Comparison of ENCODE assay signal across 8 mouse cellular contexts in genomic region chr16:33594037-33594771, GRCm38 (mm10).
DNase-seq lines count a peak whose midpoint lies in the region; ATAC-seq and TF ChIP-seq lines count a peak whose summit lies in the region.

No protein-coding gene starts in this region.

- intact Hi-C loops in heart, postnatal 10 days (cut with DNase I) = no loop called here

- peak; percentile 44; the same call in 1 of the 2 replicates for ATAC-seq in limb, embryonic 13.5 days (ENCODE audit: low FRiP score, low read depth)
- peak; percentile 60; the same call in 1 of the 2 replicates for ATAC-seq in embryonic facial prominence, embryonic 12.5 days (ENCODE audit: insufficient number of reproducible peaks, insufficient read depth, low FRiP score, low TSS enrichment)
- peak; percentile 72; the same call in 1 of the 2 replicates for ATAC-seq in midbrain, embryonic 14.5 days (ENCODE audit: low FRiP score, low TSS enrichment)

- H3K4me2 ChIP-seq in limb, embryonic 13.5 days (replicated peaks) = no peak overlapping the region
- no peak overlapping the region for H3K4me2 ChIP-seq in embryonic facial prominence, embryonic 12.5 days (replicated peaks)
- no peak overlapping the region for H3K4me2 ChIP-seq in midbrain, embryonic 14.5 days (ENCODE audit: low read length)

- no peak for TF ChIP-seq CTCF in kidney, adult 2 months (conservative IDR thresholded peaks at IDR 0.05; ENCODE audit: insufficient read depth, insufficient read length, low read depth, low read length)

- no peak overlapping the region for H3K4me3 ChIP-seq in limb, embryonic 13.5 days
- H3K4me3 ChIP-seq in limb, embryonic 10.5 days = no peak overlapping the region
- H3K4me3 ChIP-seq in embryonic facial prominence, embryonic 12.5 days = no peak overlapping the region
- H3K4me3 ChIP-seq in midbrain, embryonic 14.5 days (replicated peaks; ENCODE audit: low read depth, low read length) = no peak overlapping the region
- H3K4me3 ChIP-seq in kidney, adult 2 months (ENCODE audit: insufficient read depth, low read depth, low read length) = no peak overlapping the region

- no peak for TF ChIP-seq POLR2A in kidney, adult 2 months (IDR thresholded peaks at IDR 0.05; ENCODE audit: low read depth, low read length)

- H3K27ac ChIP-seq in limb, embryonic 13.5 days = no peak overlapping the region
- H3K27ac ChIP-seq in limb, embryonic 10.5 days = no peak overlapping the region
- no peak overlapping the region for H3K27ac ChIP-seq in embryonic facial prominence, embryonic 12.5 days
- peak overlapping the region; percentile 60 for H3K27ac ChIP-seq in midbrain, embryonic 14.5 days (replicated peaks; ENCODE audit: low read depth, low read length)
- no peak overlapping the region for H3K27ac ChIP-seq in kidney, adult 2 months (ENCODE audit: insufficient read depth, low read depth, low read length)

- no peaks in the 10 kb centered on the region for H3K9me3 ChIP-seq in limb, embryonic 13.5 days
- H3K9me3 ChIP-seq in limb, embryonic 10.5 days (replicated peaks) = no peaks in the 10 kb centered on the region
- H3K9me3 ChIP-seq in embryonic facial prominence, embryonic 12.5 days = no peaks in the 10 kb centered on the region
- no peaks in the 10 kb centered on the region for H3K9me3 ChIP-seq in midbrain, embryonic 14.5 days (ENCODE audit: control insufficient read depth, low read length)

- H3K4me1 ChIP-seq in limb, embryonic 13.5 days = peaks cover 8% of the 10 kb centered on the region; the same call in 1 of the 2 replicates
- H3K4me1 ChIP-seq in limb, embryonic 10.5 days = peaks cover 16% of the 10 kb centered on the region
- H3K4me1 ChIP-seq in embryonic facial prominence, embryonic 12.5 days = peaks cover 7% of the 10 kb centered on the region
- peaks cover 14% of the 10 kb centered on the region for H3K4me1 ChIP-seq in midbrain, embryonic 14.5 days (ENCODE audit: control insufficient read depth, insufficient read depth, low read length)
- 0 out of 2 replicates have a peak, but pooled peaks cover 3% of the 10 kb centered on the region for H3K4me1 ChIP-seq in kidney, adult 2 months (ENCODE audit: control insufficient read depth, insufficient read depth, low read length)

- WGBS in limb, embryonic 13.5 days = 60% methylated on average over 7 of the region's 7 CpGs
- 68% methylated on average over 7 of the region's 7 CpGs for WGBS in limb, embryonic 10.5 days
- 51% methylated on average over 7 of the region's 7 CpGs for whole genome bisulfite sequencing in embryonic facial prominence, embryonic 12.5 days
- 21% methylated on average over 7 of the region's 7 CpGs for WGBS in midbrain, embryonic 14.5 days
- WGBS in kidney, adult 2 months = 66% methylated on average over 7 of the region's 7 CpGs

- DNase-seq in limb, embryonic 10.5 days (ENCODE audit: low spot score) = no peak
- peak; percentile 70 to 73 for DNase-seq in heart, postnatal 10 days
- peak; percentile 83 for DNase-seq in midbrain, embryonic 14.5 days
- DNase-seq in thymus, postnatal 4 days = no peak
- no peak for DNase-seq in layer of hippocampus, adult 8-10 months (ENCODE audit: low spot score in 2 of 2)
- no peak for DNase-seq in kidney, adult 2 months

- H3K36me3 ChIP-seq in limb, embryonic 13.5 days = no peaks in the 10 kb centered on the region
- H3K36me3 ChIP-seq in limb, embryonic 10.5 days = no peaks in the 10 kb centered on the region
- H3K36me3 ChIP-seq in embryonic facial prominence, embryonic 12.5 days = no peaks in the 10 kb centered on the region
- H3K36me3 ChIP-seq in midbrain, embryonic 14.5 days (ENCODE audit: control insufficient read depth, insufficient read depth, low read length) = no peaks in the 10 kb centered on the region
- H3K36me3 ChIP-seq in kidney, adult 2 months (ENCODE audit: control insufficient read depth, insufficient read depth, low read length) = no peaks in the 10 kb centered on the region

- H3K27me3 ChIP-seq in limb, embryonic 13.5 days = no peaks in the 10 kb centered on the region
- H3K27me3 ChIP-seq in limb, embryonic 10.5 days (ENCODE audit: low read depth, poor library complexity, severe bottlenecking) = no peaks in the 10 kb centered on the region
- H3K27me3 ChIP-seq in embryonic facial prominence, embryonic 12.5 days = no peaks in the 10 kb centered on the region
- H3K27me3 ChIP-seq in midbrain, embryonic 14.5 days (ENCODE audit: control insufficient read depth, insufficient read depth, low read length) = no peaks in the 10 kb centered on the region
- H3K27me3 ChIP-seq in kidney, adult 2 months (replicated peaks; ENCODE audit: control insufficient read depth, insufficient read depth, low read length) = no peaks in the 10 kb centered on the region

- no peak overlapping the region for H3K9ac ChIP-seq in limb, embryonic 13.5 days
- no peak overlapping the region for H3K9ac ChIP-seq in embryonic facial prominence, embryonic 12.5 days
- no peak overlapping the region for H3K9ac ChIP-seq in midbrain, embryonic 14.5 days (replicated peaks; ENCODE audit: low read length)

Comparison
In these comparisons a context has a peak if more than half of its experiments do, and no peak if none do; other contexts are left out.
1. DNase-seq: peak in heart, postnatal 10 days (2 of 2) and midbrain, embryonic 14.5 days (single experiment); none in limb, embryonic 10.5 days (single experiment), thymus, postnatal 4 days (single experiment), layer of hippocampus, adult 8-10 months (0 of 2) and kidney, adult 2 months (single experiment).
2. Peak in every context shown above with its lines, with median percentiles within 50 percentile points of each other: ATAC-seq.